In genomic region chr4:149586783-149587595, GRCm38 (mm10) we compare ENCODE assay signal across 8 mouse cellular contexts. TPM values are rescaled to one million over a fixed set of nuclear protein-coding genes. Genes with fewer than 3 reads are reported as not detected.
DNase-seq lines count a peak whose midpoint lies in the region; ATAC-seq and TF ChIP-seq lines count a peak whose summit lies in the region.

No protein-coding gene starts in this region.

- ATAC-seq in common myeloid progenitor, adult 5-6 weeks (replicated peaks; ENCODE audit: low read depth, poor library complexity, severe bottlenecking): peak; percentile 23
- ATAC-seq in heart, embryonic 16.5 days (replicated peaks; ENCODE audit: extremely low read depth, insufficient read depth, low FRiP score): peak; percentile 5; the same call in 1 of the 2 replicates
- peak; percentile 70 for ATAC-seq in midbrain, embryonic 11.5 days (ENCODE audit: low FRiP score)

- peak overlapping the region; percentile 87 for H3K9ac ChIP-seq in heart, embryonic 16.5 days (ENCODE audit: low read length)
- H3K9ac ChIP-seq in midbrain, embryonic 11.5 days (ENCODE audit: low read length): peak overlapping the region; percentile 95

- peak; percentile 38 to 48 for DNase-seq in left cerebral cortex, adult 2 months (ENCODE audit: extremely low spot score in 1 of 2, low spot score in 2 of 2)
- DNase-seq in left cerebral cortex, adult 8-10 months (ENCODE audit: low spot score in 2 of 2): no peak
- DNase-seq in NIH3T3 (ENCODE audit: low read depth): peak; percentile 38
- DNase-seq in layer of hippocampus, adult 2 months (ENCODE audit: low spot score in 2 of 2): peak in 1 of 2 experiments; percentile 47
- peak; percentile 95 for DNase-seq in midbrain, embryonic 11.5 days (ENCODE audit: low spot score, missing footprints)
- DNase-seq in thymus, adult 18-20 months: no peak

- H3K27ac ChIP-seq in left cerebral cortex, adult 2 months: peak overlapping the region; percentile 99
- H3K27ac ChIP-seq in heart, embryonic 16.5 days (ENCODE audit: low read length): no peak overlapping the region
- H3K27ac ChIP-seq in layer of hippocampus, adult 2 months: peak overlapping the region; percentile 95
- H3K27ac ChIP-seq in midbrain, embryonic 11.5 days (ENCODE audit: low read depth, low read length): peak overlapping the region; percentile 48; the same call in 1 of the 2 replicates

- WGBS in heart, embryonic 16.5 days: under 1% methylated on average over 72 of the region's 72 CpGs
- WGBS in midbrain, embryonic 11.5 days: under 1% methylated on average over 68 of the region's 72 CpGs

- H3K36me3 ChIP-seq in heart, embryonic 16.5 days (ENCODE audit: control insufficient read depth, insufficient read depth): no peaks in the 10 kb centered on the region
- H3K36me3 ChIP-seq in midbrain, embryonic 11.5 days (ENCODE audit: control insufficient read depth, insufficient read depth, low read length): no peaks in the 10 kb centered on the region

- no peak for TF ChIP-seq CTCF in left cerebral cortex, adult 2 months (IDR thresholded peaks at IDR 0.05)
- no peak for TF ChIP-seq CTCF in layer of hippocampus, adult 2 months (conservative IDR thresholded peaks at IDR 0.05)

- H3K9me3 ChIP-seq in heart, embryonic 16.5 days (replicated peaks; ENCODE audit: control insufficient read depth, low read length): no peaks in the 10 kb centered on the region
- no peaks in the 10 kb centered on the region; the same call in 1 of the 2 replicates for H3K9me3 ChIP-seq in midbrain, embryonic 11.5 days (ENCODE audit: control insufficient read depth, low read length)

- intact Hi-C loops in left cerebral cortex, adult 2 months (cut with DNase I): loop anchor here (1.0 to 2.0 kb wide), 2 partner anchors 25 to 32 kb away; no protein-coding TSS in a partner anchor

- peak overlapping the region; percentile 89 for H3K4me3 ChIP-seq in left cerebral cortex, adult 2 months
- peak overlapping the region; percentile 77 for H3K4me3 ChIP-seq in heart, embryonic 16.5 days (ENCODE audit: low read length)
- H3K4me3 ChIP-seq in layer of hippocampus, adult 2 months: peak overlapping the region; percentile 90
- peak overlapping the region; percentile 91 for H3K4me3 ChIP-seq in midbrain, embryonic 11.5 days (ENCODE audit: low read depth, low read length)

- H3K4me1 ChIP-seq in heart, embryonic 16.5 days (ENCODE audit: control insufficient read depth, insufficient read depth, low read length): peaks cover 13% of the 10 kb centered on the region
- peaks cover 15% of the 10 kb centered on the region for H3K4me1 ChIP-seq in midbrain, embryonic 11.5 days (ENCODE audit: control insufficient read depth, insufficient read depth, low read length)

- H3K4me2 ChIP-seq in heart, embryonic 16.5 days (ENCODE audit: low read depth, low read length): peak overlapping the region; percentile 88
- peak overlapping the region; percentile 89 for H3K4me2 ChIP-seq in midbrain, embryonic 11.5 days

- peaks cover 39% of the 10 kb centered on the region for H3K27me3 ChIP-seq in heart, embryonic 16.5 days (ENCODE audit: control insufficient read depth, insufficient read depth, low read length)
- H3K27me3 ChIP-seq in midbrain, embryonic 11.5 days (ENCODE audit: control insufficient read depth, insufficient read depth, low read length): peaks cover 20% of the 10 kb centered on the region

RNA-seq across cellular contexts. Expression of gene Clstn1, which starts 0.7 kb away (rescaled TPM):
- 1,000 to 10,000 TPM; 1,405 to 1,413 TPM for total RNA-seq in left cerebral cortex, adult 2 months (2021)
- total RNA-seq in left cerebral cortex, adult 8-10 months (2022): 1,000 to 10,000 TPM; 1,199 to 1,281 (median 1,221) TPM
- 11.7 and 13.4 TPM in 2 replicates for total RNA-seq in common myeloid progenitor, adult 5-6 weeks (2017)
- 6.7 and 16.8 TPM in 2 replicates for polyA plus RNA-seq in heart, embryonic 16.5 days (2015; fragmentation: Nextera tagmentation; extraction: Ambion mirVana)
- 100 to 1,000 TPM; 748 to 817 TPM for total RNA-seq in layer of hippocampus, adult 2 months (2021)
- polyA plus RNA-seq in midbrain, embryonic 11.5 days (2014; fragmentation: Nextera tagmentation; extraction: Ambion mirVana): 34.3 and 41.8 TPM in 2 replicates

Comparison
In these comparisons a context has a peak if more than half of its experiments do, and no peak if none do; other contexts are left out.
1. DNase-seq: peak in left cerebral cortex, adult 2 months (2 of 2), NIH3T3 (single experiment) and midbrain, embryonic 11.5 days (single experiment); none in left cerebral cortex, adult 8-10 months (0 of 2) and thymus, adult 18-20 months (0 of 2).
2. ATAC-seq: peak in every context shown above with its lines; median percentile 70 in midbrain, embryonic 11.5 days; 23 in common myeloid progenitor, adult 5-6 weeks; 5 in heart, embryonic 16.5 days.
3. RNA of gene Clstn1, which starts 0.7 kb away (total RNA-seq): 1,405 to 1,413 TPM in left cerebral cortex, adult 2 months, 1,199 to 1,281 TPM in left cerebral cortex, adult 8-10 months and 748 to 817 TPM in layer of hippocampus, adult 2 months; 11.7 to 13.4 TPM in common myeloid progenitor, adult 5-6 weeks; every median in the first group is over 10 times any median in the second.
4. Peak in every context shown above with its lines, with median percentiles within 50 percentile points of each other: H3K4me3 ChIP-seq.